Mouse (Mus musculus) spleen, adult 2 months (tissue): ENCODE measurements around the gene Fndc8.

ENCODE experiments used
- CTCF ChIP-seq: fragments of 200-500 bp; IDR thresholded peaks from 2 replicates; pipeline ENCODE4 v1.5.1; 2011; ENCODE audit warnings: mild to moderate bottlenecking, inconsistent platforms; ENCODE audit not compliant: insufficient read depth, insufficient read length, insufficient replicate concordance; ENCODE audit errors: extremely low read depth
- POLR2A ChIP-seq: fragments of 200-500 bp; IDR thresholded peaks from 2 replicates; pipeline ENCODE4 v1.6.1; 2011; ENCODE audit warnings: low read depth, low read length, inconsistent platforms

DNA sequence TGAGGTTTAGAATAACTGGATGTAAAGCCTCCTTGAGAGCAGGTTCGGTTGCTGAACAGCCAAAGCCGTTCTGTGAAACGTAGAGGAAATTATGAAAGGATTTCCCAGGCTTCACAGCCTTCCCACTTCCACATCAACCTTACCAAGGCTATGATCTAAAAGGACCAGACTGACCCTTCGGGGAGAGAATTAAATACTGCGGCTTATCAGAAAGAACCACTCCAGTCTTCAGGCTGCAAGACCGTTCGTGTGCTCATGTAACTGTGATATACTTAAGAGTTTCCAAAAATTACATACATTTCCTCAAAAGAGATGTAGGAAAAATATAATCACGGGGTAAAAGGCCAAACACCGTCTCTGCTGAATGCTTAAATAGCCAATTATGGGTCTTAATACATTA is 29.3 kb upstream of the Fndc8 start:
- TF ChIP-seq CTCF (no peak), POLR2A (no peak)
